Mouse (Mus musculus): ENCODE results near the gene Ttl. TPM values are rescaled to one million over a fixed set of nuclear protein-coding genes. Genes with fewer than 3 reads are reported as not detected.

The Ttl gene
- polyA plus RNA-seq (2016; fragmentation: Nextera tagmentation; extraction: Ambion mirVana): 16.9 and 18.1 TPM in 2 replicates

GRCm38 (mm10) chr2:129065437-129066282 lies at the start of gene Ttl:
Ttl (plus strand) TSS chr2:129065942.
- Histone ChIP-seq H3K27ac (peak within 1 kb of the TSS; percentile 69), H3K4me1 (peaks cover 20% of the 10 kb centered on the region)
- under 1% methylated on average over 62 of the region's 62 CpGs for WGBS

GRCm38 (mm10) chr2:129020106-129020505 lies 45.6 kb upstream of the Ttl start:
- Histone ChIP-seq H3K27me3 (no peaks in the 10 kb centered on the region), H3K4me3 (replicated peaks) (no peak overlapping the region), H3K4me1 (no peaks in the 10 kb centered on the region), H3K27ac (no peak overlapping the region), H3K9me3 (no peaks in the 10 kb centered on the region), H3K36me3 (replicated peaks) (peaks cover 7% of the 10 kb centered on the region; the same call in 1 of the 2 replicates), H3K4me2 (no peak overlapping the region), H3K9ac (no peak overlapping the region)
- WGBS: 92% methylated on average over 2 of the region's 2 CpGs
- ATAC-seq (ENCODE audit: low FRiP score): no peak

More at GRCm38 (mm10) chr2:129065437-129066282, at the start of gene Ttl:
- H3K27me3 ChIP-seq: no peaks in the 10 kb centered on the region
- H3K9me3 ChIP-seq: no peaks in the 10 kb centered on the region
- H3K36me3 ChIP-seq (replicated peaks): peaks cover 9% of the 10 kb centered on the region; the same call in 1 of the 2 replicates
- ATAC-seq (ENCODE audit: low FRiP score): peak; percentile 96
- H3K4me2 ChIP-seq: peak within 1 kb of the TSS; percentile 68
- H3K9ac ChIP-seq: peak within 1 kb of the TSS; percentile 87
- peak within 1 kb of the TSS; percentile 88 for H3K4me3 ChIP-seq (replicated peaks)

GRCm38 (mm10) chr2:129024820-129025219 lies 40.9 kb upstream of the Ttl start:
- no peak overlapping the region for H3K27ac ChIP-seq
- no peaks in the 10 kb centered on the region for H3K36me3 ChIP-seq (replicated peaks)
- no peak overlapping the region for H3K4me3 ChIP-seq (replicated peaks)
- no peaks in the 10 kb centered on the region for H3K9me3 ChIP-seq
- no peak overlapping the region for H3K4me2 ChIP-seq
- no peaks in the 10 kb centered on the region for H3K27me3 ChIP-seq
- no peak for ATAC-seq (ENCODE audit: low FRiP score)
- H3K9ac ChIP-seq: no peak overlapping the region
- H3K4me1 ChIP-seq: no peaks in the 10 kb centered on the region
- WGBS: 84% methylated on average over 9 of the region's 9 CpGs

- Histone ChIP-seq H3K27me3 (peaks cover 32% of the 10 kb centered on the region), H3K36me3 (replicated peaks) (no peaks in the 10 kb centered on the region), H3K9ac (no peak overlapping the region), H3K9me3 (no peaks in the 10 kb centered on the region), H3K27ac (no peak overlapping the region), H3K4me3 (replicated peaks) (no peak overlapping the region), H3K4me2 (no peak overlapping the region), H3K4me1 (peaks cover 13% of the 10 kb centered on the region)
- WGBS: 87% methylated on average over 5 of the region's 5 CpGs
- no peak for ATAC-seq (ENCODE audit: low FRiP score)
Measured at GRCm38 (mm10) chr2:129035381-129035780, 30.4 kb upstream of the Ttl start.

GRCm38 (mm10) chr2:129038426-129038936 lies 27.3 kb upstream of the Ttl start:
- Histone ChIP-seq H3K4me2 (peak overlapping the region; percentile 88), H3K9ac (peak overlapping the region; percentile 56), H3K36me3 (replicated peaks) (no peaks in the 10 kb centered on the region), H3K4me1 (peaks cover 13% of the 10 kb centered on the region), H3K4me3 (replicated peaks) (peak overlapping the region; percentile 48), H3K27me3 (peaks cover 37% of the 10 kb centered on the region), H3K27ac (no peak overlapping the region), H3K9me3 (no peaks in the 10 kb centered on the region)
- 33% methylated on average over 15 of the region's 15 CpGs for WGBS
- ATAC-seq (ENCODE audit: low FRiP score): no peak

- Histone ChIP-seq H3K4me1 (peaks cover 13% of the 10 kb centered on the region), H3K4me2 (peak overlapping the region; percentile 88), H3K36me3 (replicated peaks) (no peaks in the 10 kb centered on the region), H3K27ac (no peak overlapping the region), H3K9me3 (no peaks in the 10 kb centered on the region), H3K9ac (peak overlapping the region; percentile 56), H3K27me3 (peaks cover 37% of the 10 kb centered on the region), H3K4me3 (replicated peaks) (peak overlapping the region; percentile 48)
- ATAC-seq (ENCODE audit: low FRiP score): peak; percentile 64
- WGBS: 2% methylated on average over 62 of the region's 62 CpGs
Measured at GRCm38 (mm10) chr2:129038937-129039631, 26.7 kb upstream of the Ttl start.

- H3K4me2 ChIP-seq: no peak overlapping the region
- H3K9ac ChIP-seq: no peak overlapping the region
- H3K27me3 ChIP-seq: peaks cover 37% of the 10 kb centered on the region
- H3K27ac ChIP-seq: no peak overlapping the region
- peaks cover 13% of the 10 kb centered on the region for H3K4me1 ChIP-seq
- H3K4me3 ChIP-seq (replicated peaks): no peak overlapping the region
- ATAC-seq (ENCODE audit: low FRiP score): no peak
- no peaks in the 10 kb centered on the region for H3K9me3 ChIP-seq
- WGBS: 39% methylated on average over 6 of the region's 6 CpGs
- no peaks in the 10 kb centered on the region for H3K36me3 ChIP-seq (replicated peaks)
Measured at GRCm38 (mm10) chr2:129040567-129040966, 25.2 kb upstream of the Ttl start.

GRCm38 (mm10) chr2:129046172-129046845 lies 19.4 kb upstream of the Ttl start:
- H3K27ac ChIP-seq: no peak overlapping the region
- no peak overlapping the region for H3K9ac ChIP-seq
- H3K36me3 ChIP-seq (replicated peaks): no peaks in the 10 kb centered on the region
- H3K9me3 ChIP-seq: no peaks in the 10 kb centered on the region
- H3K4me3 ChIP-seq (replicated peaks): no peak overlapping the region
- WGBS: 87% methylated on average over 6 of the region's 6 CpGs
- no peak for ATAC-seq (ENCODE audit: low FRiP score)
- no peak overlapping the region for H3K4me2 ChIP-seq
- no peaks in the 10 kb centered on the region for H3K4me1 ChIP-seq
- H3K27me3 ChIP-seq: no peaks in the 10 kb centered on the region; the same call in 1 of the 2 replicates

GRCm38 (mm10) chr2:129046846-129047196 lies 18.9 kb upstream of the Ttl start:
- Histone ChIP-seq H3K4me3 (replicated peaks) (no peak overlapping the region), H3K9me3 (no peaks in the 10 kb centered on the region), H3K27ac (no peak overlapping the region), H3K9ac (no peak overlapping the region), H3K27me3 (no peaks in the 10 kb centered on the region; the same call in 1 of the 2 replicates), H3K4me1 (no peaks in the 10 kb centered on the region), H3K36me3 (replicated peaks) (no peaks in the 10 kb centered on the region), H3K4me2 (no peak overlapping the region)
- 91% methylated on average over 4 of the region's 4 CpGs for WGBS
- no peak for ATAC-seq (ENCODE audit: low FRiP score)

- H3K27me3 ChIP-seq: no peaks in the 10 kb centered on the region; the same call in 1 of the 2 replicates
- H3K4me3 ChIP-seq (replicated peaks): no peak within 1 kb of the TSS
- no peak within 1 kb of the TSS for H3K27ac ChIP-seq
- no peaks in the 10 kb centered on the region for H3K4me1 ChIP-seq
- no peaks in the 10 kb centered on the region for H3K9me3 ChIP-seq
- no peak within 1 kb of the TSS for H3K4me2 ChIP-seq
- no peak for ATAC-seq (ENCODE audit: low FRiP score)
- no peaks in the 10 kb centered on the region for H3K36me3 ChIP-seq (replicated peaks)
- 82% methylated on average over 8 of the region's 8 CpGs for WGBS
- no peak within 1 kb of the TSS for H3K9ac ChIP-seq
Measured at GRCm38 (mm10) chr2:129047811-129048210, 17.9 kb upstream of the Ttl start, which contains the start of gene Vinac1. Vinac1 (minus strand) TSS chr2:129048172.

GRCm38 (mm10) chr2:129052451-129052983 lies 13.2 kb upstream of the Ttl start:
- Histone ChIP-seq H3K27ac (no peak overlapping the region), H3K27me3 (no peaks in the 10 kb centered on the region), H3K4me1 (no peaks in the 10 kb centered on the region), H3K4me3 (replicated peaks) (no peak overlapping the region), H3K9me3 (0 out of 2 replicates have a peak, but pooled peaks cover 3% of the 10 kb centered on the region), H3K9ac (no peak overlapping the region), H3K36me3 (replicated peaks) (no peaks in the 10 kb centered on the region), H3K4me2 (no peak overlapping the region)
- no peak for ATAC-seq (ENCODE audit: low FRiP score)
- WGBS: 77% methylated on average over 4 of the region's 4 CpGs

Data from forebrain, embryonic 12.5 days (tissue).